ENCODE assay signal across 8 mouse cellular contexts in the genomic region with DNA sequence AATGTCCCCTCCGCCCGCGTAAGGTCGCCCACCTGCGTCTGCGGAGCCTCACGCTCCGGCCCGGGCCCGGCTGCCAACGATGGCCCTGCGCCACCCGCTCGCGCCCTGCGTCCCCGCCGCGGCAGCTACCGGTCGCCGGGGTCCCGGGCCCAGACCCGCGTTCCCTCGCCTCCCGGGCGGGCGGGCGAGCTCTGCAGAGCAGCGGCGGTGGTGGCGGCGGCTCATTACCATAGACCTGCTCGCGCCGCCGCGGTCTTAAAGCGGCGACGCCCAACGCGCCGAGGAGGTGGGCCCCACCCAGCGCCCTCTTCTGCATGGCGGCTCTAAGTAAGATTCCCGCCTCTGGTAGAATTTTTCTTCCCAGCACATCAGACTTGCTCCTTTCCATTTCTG. TPM values are rescaled to one million over a fixed set of nuclear protein-coding genes. Genes with fewer than 3 reads are reported as not detected.
DNase-seq lines count a peak whose midpoint lies in the region; ATAC-seq lines count a peak whose summit lies in the region.

No protein-coding gene starts in this region.

- DNase-seq in adrenal gland, postnatal 25 days = peak; percentile 82
- DNase-seq in embryo, embryonic 10 days (ENCODE audit: low spot score) = peak; percentile 90
- peak; percentile 73 for DNase-seq in gastrocnemius, postnatal 14 days
- peak; percentile 80 for DNase-seq in induced T-regulatory cell, adult 2 months (ENCODE audit: low read depth)
- DNase-seq in left cerebral cortex, adult 8-10 months (ENCODE audit: low spot score in 2 of 2) = peak; percentile 66 to 84
- DNase-seq in right cerebral cortex, postnatal 14 days = peak; percentile 85
- peak; percentile 63 for DNase-seq in urinary bladder, postnatal 25 days (ENCODE audit: low spot score)

- intact Hi-C loops in gastrocnemius, postnatal 14 days (cut with DNase I; ENCODE audit: low total_unique reads) = no loop called here

- peak; percentile 90 for ATAC-seq in megakaryocyte, adult 5-6 weeks (ENCODE audit: poor library complexity, severe bottlenecking)

RNA-seq across cellular contexts. Expression of a gene that starts 0.5 kb away (rescaled TPM):
- 6.4 and 7.5 TPM in 2 replicates for total RNA-seq in adrenal gland, postnatal 25 days (2021)
- 1 to 10 TPM; 3.1 TPM for total RNA-seq in gastrocnemius, postnatal 14 days (2021)
- 100 to 1,000 TPM; 145 to 152 (median 149) TPM for total RNA-seq in left cerebral cortex, adult 8-10 months (2022)
- total RNA-seq in megakaryocyte, adult 5-6 weeks (2015) = 0.75 and 0.94 TPM in 2 replicates
- total RNA-seq in megakaryocyte, adult 5-6 weeks (2017) = 0.22 and 0.81 TPM in 2 replicates

RNA-seq across cellular contexts. Expression of a gene that starts 29.2 kb away (rescaled TPM):
- 170 and 185 TPM in 2 replicates for total RNA-seq in adrenal gland, postnatal 25 days (2021)
- 100 to 1,000 TPM; 115 to 120 TPM for total RNA-seq in gastrocnemius, postnatal 14 days (2021)
- total RNA-seq in left cerebral cortex, adult 8-10 months (2022) = 100 to 1,000 TPM; 234 to 244 (median 236) TPM
- total RNA-seq in megakaryocyte, adult 5-6 weeks (2015) = 19.2 and 19.9 TPM in 2 replicates
- total RNA-seq in megakaryocyte, adult 5-6 weeks (2017) = 241 and 283 TPM in 2 replicates

RNA-seq across cellular contexts. Expression of a gene that starts 32.2 kb away (rescaled TPM):
- 2.5 and 3.7 TPM in 2 replicates for total RNA-seq in adrenal gland, postnatal 25 days (2021)
- total RNA-seq in gastrocnemius, postnatal 14 days (2021) = 1 to 10 TPM in 1 of 2 experiments, under 1 TPM in 1; 0.53 to 1.1 TPM
- total RNA-seq in left cerebral cortex, adult 8-10 months (2022) = 10 to 100 TPM; 11.1 to 13.8 (median 11.7) TPM
- total RNA-seq in megakaryocyte, adult 5-6 weeks (2015) = 11.9 and 12.2 TPM in 2 replicates
- 12.8 and 15.4 TPM in 2 replicates for total RNA-seq in megakaryocyte, adult 5-6 weeks (2017)

RNA-seq across cellular contexts. Expression of a gene that starts 51.1 kb away (rescaled TPM):
- not detected in 2 replicates for total RNA-seq in adrenal gland, postnatal 25 days (2021)
- under 1 TPM; 0.27 to 0.35 TPM for total RNA-seq in gastrocnemius, postnatal 14 days (2021)
- not detected for total RNA-seq in left cerebral cortex, adult 8-10 months (2022)
- not detected in 2 replicates for total RNA-seq in megakaryocyte, adult 5-6 weeks (2015)
- total RNA-seq in megakaryocyte, adult 5-6 weeks (2017) = not detected in 2 replicates

Comparison
In these comparisons a context has a peak if more than half of its experiments do, and no peak if none do; other contexts are left out.
1. Peak in every context shown above with its lines: DNase-seq and ATAC-seq.
2. RNA of a gene that starts 0.5 kb away (total RNA-seq): 145 to 152 TPM in left cerebral cortex, adult 8-10 months; 6.4 to 7.5 TPM in adrenal gland, postnatal 25 days, 3.1 TPM in gastrocnemius, postnatal 14 days and 0.22 to 0.94 TPM in megakaryocyte, adult 5-6 weeks; every median in the first group is over 10 times any median in the second.